Mouse (Mus musculus) limb, embryonic 15.5 days (tissue): Measurements from ENCODE around the gene Brd7. TPM values are rescaled to one million over a fixed set of nuclear protein-coding genes. Genes with fewer than 3 reads are reported as not detected.

ENCODE experiments used
- ATAC-seq: fragments of 200-750 bp; cut with Nextera tagmentation; 2 replicates; pipeline ENCODE4 v1.8.0; 2017; ENCODE audit warnings: low read depth, moderate TSS enrichment; ENCODE audit not compliant: insufficient number of reproducible peaks, low FRiP score, low TSS enrichment
- H3K27ac ChIP-seq: fragments of 300-500 bp; sonication (generic); 2 replicates; pipeline ENCODE4 v1.5.1; 2015; ENCODE audit warnings: moderate library complexity, mild to moderate bottlenecking, inconsistent platforms
- H3K27me3 ChIP-seq: fragments of 300-500 bp; sonication (generic); 2 replicates; pipeline ENCODE4 v1.6.1; 2015; ENCODE audit warnings: inconsistent platforms
- H3K36me3 ChIP-seq: fragments of 300-500 bp; sonication (generic); 2 replicates; pipeline ENCODE4 v1.6.1; 2015; ENCODE audit warnings: inconsistent platforms
- H3K4me1 ChIP-seq: fragments of 300-500 bp; sonication (generic); 2 replicates; pipeline ENCODE4 v1.6.1; 2015; ENCODE audit warnings: inconsistent platforms
- H3K4me2 ChIP-seq: fragments of 300-500 bp; sonication (generic); 2 replicates; pipeline ENCODE4 v1.6.1; 2015; ENCODE audit warnings: mild to moderate bottlenecking, inconsistent platforms
- H3K4me3 ChIP-seq: fragments of 300-500 bp; sonication (generic); 2 replicates; pipeline ENCODE4 v1.5.1; 2015; ENCODE audit warnings: mild to moderate bottlenecking, inconsistent platforms
- H3K9ac ChIP-seq: fragments of 300-500 bp; sonication (generic); 2 replicates; pipeline ENCODE4 v1.6.1; 2015; ENCODE audit warnings: inconsistent platforms
- H3K9me3 ChIP-seq: fragments of 300-500 bp; sonication (generic); 2 replicates; pipeline ENCODE4 v1.6.1; 2016; ENCODE audit warnings: inconsistent platforms
- WGBS: fragments of 180-500 bp; shearing (Covaris S2); methylation state at CpG from one replicate; pipeline ENCODE4 v1.1.7; 2015; 5-methylcytosine and 5-hydroxymethylcytosine counted together
- polyA plus RNA-seq: library from polyadenylated mRNA; unstranded; fragments of >200 nt; fragmentation: Nextera tagmentation; extraction: Ambion mirVana; gene quantifications from 2 replicates; pipeline ENCODE4 v1.2.1, GENCODE M21; 2015

The Brd7 gene
- polyA plus RNA-seq, 1 experiment from 2014 or later = 63.2 TPM

GRCm38 (mm10) chr8:88305814-88306213 lies 56.2 kb downstream of the Brd7 start:
- H3K9me3 ChIP-seq = no peaks in the 10 kb centered on the region
- H3K27ac ChIP-seq = no peak overlapping the region
- no peak for ATAC-seq
- H3K4me1 ChIP-seq = peaks cover 6% of the 10 kb centered on the region
- WGBS = 89% methylated on average over 4 of the region's 4 CpGs
- no peak overlapping the region for H3K9ac ChIP-seq
- no peak overlapping the region for H3K4me2 ChIP-seq
- H3K4me3 ChIP-seq = no peak overlapping the region
- H3K36me3 ChIP-seq = no peaks in the 10 kb centered on the region
- no peaks in the 10 kb centered on the region for H3K27me3 ChIP-seq

- Histone ChIP-seq H3K9ac (no peak overlapping the region), H3K27ac (no peak overlapping the region), H3K9me3 (no peaks in the 10 kb centered on the region), H3K27me3 (no peaks in the 10 kb centered on the region), H3K4me1 (peaks cover 20% of the 10 kb centered on the region), H3K4me2 (no peak overlapping the region), H3K36me3 (no peaks in the 10 kb centered on the region), H3K4me3 (no peak overlapping the region)
- 60% methylated on average over 15 of the region's 15 CpGs for WGBS
- no peak for ATAC-seq
Measured at GRCm38 (mm10) chr8:88301589-88302437, 60.2 kb downstream of the Brd7 start.

- 53% methylated on average over 10 of the region's 10 CpGs for WGBS
- no peak overlapping the region for H3K4me3 ChIP-seq
- H3K27me3 ChIP-seq = no peaks in the 10 kb centered on the region
- H3K9me3 ChIP-seq = no peaks in the 10 kb centered on the region
- H3K27ac ChIP-seq = no peak overlapping the region
- no peaks in the 10 kb centered on the region for H3K36me3 ChIP-seq
- no peak overlapping the region for H3K4me2 ChIP-seq
- no peak for ATAC-seq
- H3K4me1 ChIP-seq = peaks cover 20% of the 10 kb centered on the region
- 0 out of 2 replicates have a peak overlapping the region, but pooled peaks have one; percentile 2 for H3K9ac ChIP-seq
Measured at GRCm38 (mm10) chr8:88299907-88300603, 61.9 kb downstream of the Brd7 start.

GRCm38 (mm10) chr8:88298733-88299103 lies 63.3 kb downstream of the Brd7 start:
- Histone ChIP-seq H3K9me3 (no peaks in the 10 kb centered on the region), H3K4me3 (no peak overlapping the region), H3K27me3 (no peaks in the 10 kb centered on the region), H3K9ac (no peak overlapping the region), H3K27ac (no peak overlapping the region), H3K4me2 (no peak overlapping the region), H3K4me1 (peaks cover 20% of the 10 kb centered on the region), H3K36me3 (no peaks in the 10 kb centered on the region)
- ATAC-seq = no peak
- 80% methylated on average over 10 of the region's 10 CpGs for WGBS

GRCm38 (mm10) chr8:88297976-88298732 lies 63.8 kb downstream of the Brd7 start:
- no peak overlapping the region for H3K4me2 ChIP-seq
- peaks cover 20% of the 10 kb centered on the region for H3K4me1 ChIP-seq
- H3K9me3 ChIP-seq = no peaks in the 10 kb centered on the region
- no peak overlapping the region for H3K9ac ChIP-seq
- no peaks in the 10 kb centered on the region for H3K36me3 ChIP-seq
- no peak overlapping the region for H3K27ac ChIP-seq
- no peak for ATAC-seq
- WGBS = 47% methylated on average over 12 of the region's 12 CpGs
- H3K27me3 ChIP-seq = no peaks in the 10 kb centered on the region
- H3K4me3 ChIP-seq = no peak overlapping the region

- no peak overlapping the region for H3K27ac ChIP-seq
Measured at GRCm38 (mm10) chr8:88294977-88295376, 67.0 kb downstream of the Brd7 start.

GRCm38 (mm10) chr8:88293590-88294356 lies 68.2 kb downstream of the Brd7 start:
- Histone ChIP-seq H3K9ac (no peak overlapping the region), H3K36me3 (no peaks in the 10 kb centered on the region), H3K4me3 (no peak overlapping the region), H3K4me1 (peaks cover 15% of the 10 kb centered on the region), H3K4me2 (no peak overlapping the region), H3K9me3 (no peaks in the 10 kb centered on the region), H3K27me3 (no peaks in the 10 kb centered on the region), H3K27ac (no peak overlapping the region)
- no peak for ATAC-seq
- WGBS = 87% methylated on average over 9 of the region's 9 CpGs

More at GRCm38 (mm10) chr8:88294977-88295376, 67.0 kb downstream of the Brd7 start:
- no peaks in the 10 kb centered on the region for H3K36me3 ChIP-seq
- H3K9ac ChIP-seq = no peak overlapping the region
- no peak overlapping the region for H3K4me3 ChIP-seq
- H3K4me1 ChIP-seq = peaks cover 11% of the 10 kb centered on the region; the same call in 1 of the 2 replicates
- H3K9me3 ChIP-seq = no peaks in the 10 kb centered on the region
- no peaks in the 10 kb centered on the region for H3K27me3 ChIP-seq
- H3K4me2 ChIP-seq = no peak overlapping the region
- WGBS = 82% methylated on average over 2 of the region's 2 CpGs
- no peak for ATAC-seq

GRCm38 (mm10) chr8:88292926-88293325 lies 69.1 kb downstream of the Brd7 start:
- Histone ChIP-seq H3K36me3 (no peaks in the 10 kb centered on the region), H3K9ac (no peak overlapping the region), H3K27ac (no peak overlapping the region), H3K4me3 (no peak overlapping the region), H3K4me1 (peaks cover 19% of the 10 kb centered on the region), H3K9me3 (no peaks in the 10 kb centered on the region), H3K4me2 (no peak overlapping the region), H3K27me3 (no peaks in the 10 kb centered on the region)
- WGBS = 76% methylated on average over 3 of the region's 3 CpGs
- ATAC-seq = no peak

- 89% methylated on average over 11 of the region's 11 CpGs for WGBS
- no peak overlapping the region for H3K27ac ChIP-seq
- no peaks in the 10 kb centered on the region for H3K36me3 ChIP-seq
- ATAC-seq = no peak
- no peaks in the 10 kb centered on the region for H3K27me3 ChIP-seq
- no peak overlapping the region for H3K4me2 ChIP-seq
- peaks cover 24% of the 10 kb centered on the region for H3K4me1 ChIP-seq
- no peak overlapping the region for H3K9ac ChIP-seq
- no peaks in the 10 kb centered on the region for H3K9me3 ChIP-seq
- no peak overlapping the region for H3K4me3 ChIP-seq
Measured at GRCm38 (mm10) chr8:88291305-88291690, 70.7 kb downstream of the Brd7 start.

- no peak for ATAC-seq
- Histone ChIP-seq H3K36me3 (no peaks in the 10 kb centered on the region), H3K4me3 (no peak overlapping the region), H3K4me1 (peaks cover 25% of the 10 kb centered on the region), H3K9me3 (no peaks in the 10 kb centered on the region), H3K27me3 (no peaks in the 10 kb centered on the region), H3K4me2 (no peak overlapping the region), H3K9ac (no peak overlapping the region), H3K27ac (no peak overlapping the region)
- WGBS = 72% methylated on average over 13 of the region's 13 CpGs
Measured at GRCm38 (mm10) chr8:88290326-88291304, 71.4 kb downstream of the Brd7 start.
